Mouse (Mus musculus): ENCODE results near the gene Tmem232.

DNA sequence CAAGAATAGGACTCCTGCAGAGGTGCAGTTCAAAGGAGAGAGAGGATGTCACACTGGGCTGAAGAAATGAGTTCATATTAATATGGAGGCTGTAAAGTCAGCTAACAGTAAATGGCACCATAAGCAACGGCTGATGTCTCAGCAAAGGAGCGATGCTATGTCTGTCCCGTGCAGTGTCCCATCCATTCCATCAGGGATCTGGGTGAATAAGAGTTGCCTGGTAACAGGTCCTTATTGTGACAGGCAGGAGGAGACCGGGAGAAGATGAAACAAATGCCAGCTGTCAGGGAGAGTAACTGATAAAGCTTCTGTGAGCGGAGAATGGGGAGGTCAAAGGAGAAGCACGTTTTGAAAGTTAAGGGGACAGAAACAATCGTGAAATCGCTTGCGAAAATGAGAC is 135.3 kb downstream of the Tmem232 start:
- TF ChIP-seq TAL1 (IDR thresholded peaks at IDR 0.05; ENCODE audit: low read length) (no peak), GATA1 (IDR thresholded peaks at IDR 0.05; ENCODE audit: low read length) (no peak)

Measured in erythroblast, embryonic 14.5 days (primary cell).